Mouse (Mus musculus) midbrain, embryonic 15.5 days (tissue): ENCODE data around the gene Tldc1. TPM values are rescaled to one million over a fixed set of nuclear protein-coding genes. Genes with fewer than 3 reads are reported as not detected.

ENCODE experiments used
- polyA plus RNA-seq: library from polyadenylated mRNA; unstranded; fragments of >200 nt; fragmentation: Nextera tagmentation; extraction: Ambion mirVana; gene quantifications from 2 replicates; pipeline ENCODE4 v1.2.1, GENCODE M21; 2015

Gene Tldc1
- polyA plus RNA-seq, 1 experiment from 2014 or later: 11.4 TPM

Other genes with a start within 250 kb of the Tldc1 start
- 59.5 and 61.1 TPM in 2 replicates for gene Mbtps1, start 219.7 kb downstream of the Tldc1 start, polyA plus RNA-seq
- 212 and 213 TPM in 2 replicates for gene Hsdl1, start 203.2 kb downstream of the Tldc1 start, polyA plus RNA-seq
- gene Dnaaf1, start 203.2 kb downstream of the Tldc1 start, polyA plus RNA-seq: 0.54 and 0.55 TPM in 2 replicates
- gene Taf1c, start 173.2 kb downstream of the Tldc1 start, polyA plus RNA-seq: 16.6 and 17.7 TPM in 2 replicates
- 0.23 and 0.31 TPM in 2 replicates for gene Adad2, start 165.7 kb downstream of the Tldc1 start, polyA plus RNA-seq
- gene Kcng4, start 142.7 kb downstream of the Tldc1 start, polyA plus RNA-seq: 0.14 and 0.33 TPM in 2 replicates
- 4.6 and 7.1 TPM in 2 replicates for gene Wfdc1, start 112.1 kb downstream of the Tldc1 start, polyA plus RNA-seq
- gene Atp2c2, start 78.4 kb downstream of the Tldc1 start, polyA plus RNA-seq: 0.11 and 0.19 TPM in 2 replicates
- gene Cotl1, start 62.1 kb upstream of the Tldc1 start, polyA plus RNA-seq: 123 and 134 TPM in 2 replicates
- 18.3 and 20.2 TPM in 2 replicates for gene Klhl36, start 83.8 kb upstream of the Tldc1 start, polyA plus RNA-seq
- gene Usp10, start 131.9 kb upstream of the Tldc1 start, polyA plus RNA-seq: 151 and 155 TPM in 2 replicates
- gene Gm20388, start 132.4 kb upstream of the Tldc1 start, polyA plus RNA-seq: 5.6 TPM in 1 of 2 replicates, not detected in the other
- gene Crispld2, start 214.0 kb upstream of the Tldc1 start, polyA plus RNA-seq: 2.9 TPM in 2 replicates